Mouse (Mus musculus) heart, postnatal 0 days (tissue): ENCODE measurements around the gene Nme8.
A peak's percentile ranks its signal among the peaks of the same experiment; 100 is the strongest.

ENCODE experiments used
- CTCF ChIP-seq: IDR thresholded peaks from 2 replicates; pipeline ENCODE4 v1.5.1; 2016; ENCODE audit warnings: antibody characterized with exemption, control low read depth, low read depth
- EP300 ChIP-seq: IDR thresholded peaks from 2 replicates; pipeline ENCODE4 v1.6.1; 2016; ENCODE audit warnings: antibody characterized with exemption, low read depth

GRCm38 (mm10) chr13:19636131-19636530, 61.5 kb downstream of the Nme8 start:
- TF ChIP-seq CTCF = peak; percentile 69
- no peak for TF ChIP-seq EP300
